Mouse (Mus musculus): ENCODE results near the gene Prkcq. TPM values are rescaled to one million over a fixed set of nuclear protein-coding genes. Genes with fewer than 3 reads are reported as not detected.

The Prkcq gene
- total and polyA plus RNA-seq, 2 experiments from 2014 or later = 4.8 to 5.2 TPM

GRCm38 (mm10) chr2:11280247-11280646 lies 108.3 kb downstream of the Prkcq start:
- no peaks in the 10 kb centered on the region for H3K4me1 ChIP-seq (ENCODE audit: insufficient read depth)
- no peak for ATAC-seq

DNA sequence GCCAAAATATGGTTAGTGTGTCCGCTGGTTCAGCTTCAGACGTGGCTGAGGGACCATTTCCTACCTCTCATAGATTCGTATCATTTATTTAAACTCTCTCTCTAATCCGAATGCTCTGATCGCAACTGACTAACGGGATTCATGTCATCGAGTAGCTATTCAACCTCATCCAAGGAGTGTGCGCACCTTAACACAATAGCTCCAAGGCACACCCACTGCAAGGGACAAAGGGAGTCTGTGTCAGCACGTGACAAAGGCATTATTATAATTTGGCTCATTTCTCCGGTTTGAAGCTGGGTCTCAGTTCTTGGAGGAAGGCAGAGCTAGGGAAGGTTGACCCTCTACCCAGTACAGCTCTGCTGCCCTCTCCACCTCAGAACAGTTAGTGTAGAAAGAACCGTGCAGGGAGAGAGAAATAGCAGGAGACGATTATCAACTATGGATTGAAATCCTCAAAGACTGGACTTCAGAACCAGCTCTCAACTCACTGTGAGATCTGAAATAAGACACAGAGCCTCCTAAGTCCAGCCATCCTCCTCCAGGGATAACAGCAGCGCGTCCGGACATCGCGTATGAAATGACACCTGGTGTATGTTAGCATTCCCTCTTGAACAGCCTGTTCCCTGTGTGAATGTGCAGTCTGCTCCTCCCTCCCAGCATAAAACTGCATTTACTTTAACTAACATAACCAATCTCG lies 116.1 kb downstream of the Prkcq start:
- Histone ChIP-seq H3K27ac (ENCODE audit: low read depth, low read length) (no peak overlapping the region), H3K4me2 (ENCODE audit: low read depth) (peak overlapping the region; percentile 33), H3K4me3 (ENCODE audit: low read depth, low read length) (no peak overlapping the region), H3K4me1 (ENCODE audit: insufficient read depth) (no peaks in the 10 kb centered on the region), H3K36me3 (ENCODE audit: insufficient read depth) (no peaks in the 10 kb centered on the region), H3K9ac (no peak overlapping the region), H3K9me3 (ENCODE audit: low read length) (no peaks in the 10 kb centered on the region), H3K27me3 (ENCODE audit: insufficient read depth, low read length) (no peaks in the 10 kb centered on the region)
- DNase-seq (peak; percentile 20), ATAC-seq (peak; percentile 59)
- TF ChIP-seq CTCF (IDR thresholded peaks at IDR 0.05; ENCODE audit: low read depth) = no peak
- WGBS = 57% methylated on average over 18 of the region's 18 CpGs

More at GRCm38 (mm10) chr2:11280247-11280646, 108.3 kb downstream of the Prkcq start:
- 82% methylated on average over 2 of the region's 2 CpGs for WGBS
- no peak overlapping the region for H3K4me2 ChIP-seq (ENCODE audit: low read depth)
- no peak for TF ChIP-seq CTCF (IDR thresholded peaks at IDR 0.05; ENCODE audit: low read depth)
- no peaks in the 10 kb centered on the region for H3K9me3 ChIP-seq (ENCODE audit: low read length)
- H3K9ac ChIP-seq = no peak overlapping the region
- DNase-seq = no peak
- no peaks in the 10 kb centered on the region for H3K36me3 ChIP-seq (ENCODE audit: insufficient read depth)
- no peak overlapping the region for H3K27ac ChIP-seq (ENCODE audit: low read depth, low read length)
- no peaks in the 10 kb centered on the region for H3K27me3 ChIP-seq (ENCODE audit: insufficient read depth, low read length)
- no peak overlapping the region for H3K4me3 ChIP-seq (ENCODE audit: low read depth, low read length)

DNA sequence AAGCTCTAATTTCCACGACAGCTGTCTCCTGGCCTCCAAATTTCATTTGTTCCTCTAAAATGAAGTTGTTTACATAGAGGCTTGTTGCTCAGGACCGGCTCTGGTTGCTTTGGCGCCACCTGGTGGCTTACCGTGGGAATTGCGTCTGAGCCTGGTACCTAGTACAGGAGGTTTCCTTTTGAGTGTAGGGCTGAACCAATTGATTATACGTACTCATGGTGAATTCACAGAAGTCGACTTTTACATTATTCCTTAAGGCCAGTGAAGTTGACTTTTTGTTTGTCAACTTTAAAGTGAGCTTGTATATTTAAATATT lies 116.6 kb downstream of the Prkcq start:
- Histone ChIP-seq H3K36me3 (ENCODE audit: insufficient read depth) (no peaks in the 10 kb centered on the region), H3K4me3 (ENCODE audit: low read depth, low read length) (no peak overlapping the region), H3K27ac (ENCODE audit: low read depth, low read length) (no peak overlapping the region), H3K9me3 (ENCODE audit: low read length) (no peaks in the 10 kb centered on the region), H3K27me3 (ENCODE audit: insufficient read depth, low read length) (no peaks in the 10 kb centered on the region), H3K4me2 (ENCODE audit: low read depth) (peak overlapping the region; percentile 33), H3K9ac (no peak overlapping the region), H3K4me1 (ENCODE audit: insufficient read depth) (no peaks in the 10 kb centered on the region)
- TF ChIP-seq CTCF (IDR thresholded peaks at IDR 0.05; ENCODE audit: low read depth) = peak; percentile 97
- ATAC-seq (peak; percentile 92), DNase-seq (peak; percentile 92)
- WGBS = 5% methylated on average over 7 of the region's 7 CpGs

DNA sequence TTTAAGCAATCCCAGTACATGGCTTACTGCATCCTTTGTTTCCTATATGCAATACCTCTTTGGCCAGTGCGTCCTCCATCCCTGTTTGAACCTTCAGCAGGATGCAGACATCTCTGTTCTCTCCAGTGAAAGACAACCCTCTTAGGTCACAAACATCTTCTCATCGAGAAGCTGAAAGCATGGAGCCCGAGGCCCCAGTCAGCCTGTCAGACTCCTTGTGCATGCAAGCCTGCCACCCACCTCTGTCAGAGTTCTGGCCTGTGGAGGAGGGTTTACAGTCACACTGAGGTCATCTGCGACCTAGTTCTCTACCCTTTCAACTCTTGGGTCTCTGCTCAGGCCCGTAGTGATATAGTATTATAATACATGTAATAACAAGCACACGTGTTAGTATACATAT lies 119.0 kb downstream of the Prkcq start:
- no peak for ATAC-seq
- no peak for TF ChIP-seq CTCF (IDR thresholded peaks at IDR 0.05; ENCODE audit: low read depth)

GRCm38 (mm10) chr2:11291570-11292405 lies 119.9 kb downstream of the Prkcq start:
- no peak overlapping the region for H3K4me2 ChIP-seq (ENCODE audit: low read depth)
- no peaks in the 10 kb centered on the region for H3K9me3 ChIP-seq (ENCODE audit: low read length)
- WGBS = 40% methylated on average over 9 of the region's 9 CpGs
- ATAC-seq = no peak
- H3K4me3 ChIP-seq (ENCODE audit: low read depth, low read length) = no peak overlapping the region
- no peak overlapping the region for H3K9ac ChIP-seq
- no peaks in the 10 kb centered on the region for H3K27me3 ChIP-seq (ENCODE audit: insufficient read depth, low read length)
- no peaks in the 10 kb centered on the region for H3K36me3 ChIP-seq (ENCODE audit: insufficient read depth)
- no peaks in the 10 kb centered on the region for H3K4me1 ChIP-seq (ENCODE audit: insufficient read depth)
- TF ChIP-seq CTCF (IDR thresholded peaks at IDR 0.05; ENCODE audit: low read depth) = no peak
- DNase-seq = no peak
- no peak overlapping the region for H3K27ac ChIP-seq (ENCODE audit: low read depth, low read length)

More for the DNA sequence above, 119.0 kb downstream of the Prkcq start:
- Histone ChIP-seq H3K4me2 (ENCODE audit: low read depth) (no peak overlapping the region), H3K36me3 (ENCODE audit: insufficient read depth) (no peaks in the 10 kb centered on the region), H3K9me3 (ENCODE audit: low read length) (no peaks in the 10 kb centered on the region), H3K27ac (ENCODE audit: low read depth, low read length) (no peak overlapping the region), H3K4me3 (ENCODE audit: low read depth, low read length) (no peak overlapping the region), H3K4me1 (ENCODE audit: insufficient read depth) (no peaks in the 10 kb centered on the region), H3K27me3 (ENCODE audit: insufficient read depth, low read length) (no peaks in the 10 kb centered on the region), H3K9ac (no peak overlapping the region)
- WGBS = 90% methylated on average over 6 of the region's 6 CpGs
- DNase-seq = no peak

- no peaks in the 10 kb centered on the region for H3K4me1 ChIP-seq (ENCODE audit: insufficient read depth)
- ATAC-seq (no peak), DNase-seq (no peak)
- TF ChIP-seq CTCF (IDR thresholded peaks at IDR 0.05; ENCODE audit: low read depth) = no peak
- 84% methylated on average over 13 of the region's 13 CpGs for WGBS
- H3K36me3 ChIP-seq (ENCODE audit: insufficient read depth) = no peaks in the 10 kb centered on the region
- H3K9ac ChIP-seq = no peak overlapping the region
- no peak overlapping the region for H3K27ac ChIP-seq (ENCODE audit: low read depth, low read length)
- no peak overlapping the region for H3K4me3 ChIP-seq (ENCODE audit: low read depth, low read length)
- no peaks in the 10 kb centered on the region for H3K27me3 ChIP-seq (ENCODE audit: insufficient read depth, low read length)
- H3K9me3 ChIP-seq (ENCODE audit: low read length) = no peaks in the 10 kb centered on the region
- no peak overlapping the region for H3K4me2 ChIP-seq (ENCODE audit: low read depth)
Measured at GRCm38 (mm10) chr2:11293144-11293543, 121.2 kb downstream of the Prkcq start.

DNA sequence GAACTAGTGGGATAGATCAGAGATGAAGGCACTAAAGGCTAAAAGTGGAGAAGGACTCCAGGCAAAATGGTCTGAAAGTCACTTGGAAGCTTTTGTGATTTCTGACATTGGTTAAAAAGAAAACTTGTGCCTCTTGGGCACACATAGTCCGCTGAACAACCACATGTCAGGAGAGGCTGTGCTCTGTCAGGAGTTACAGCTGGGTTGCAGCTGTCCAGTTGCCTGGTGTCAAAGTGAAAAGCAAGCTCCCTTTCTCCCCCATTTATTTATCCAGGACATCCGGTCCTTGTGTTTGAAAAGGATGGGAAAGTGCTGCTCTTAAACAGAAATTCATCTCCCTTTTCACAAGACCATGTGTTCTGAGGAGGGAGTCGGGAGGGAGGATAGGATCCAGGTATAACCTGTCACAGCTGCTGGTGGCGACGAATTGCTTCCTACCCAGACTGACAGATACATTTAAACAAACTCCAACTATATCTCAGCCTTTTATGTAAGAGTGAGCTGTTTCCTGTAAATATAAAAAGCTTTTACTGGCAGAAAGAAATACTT lies 122.8 kb downstream of the Prkcq start:
- no peak overlapping the region for H3K4me2 ChIP-seq (ENCODE audit: low read depth)
- DNase-seq (no peak), ATAC-seq (no peak)
- no peak for TF ChIP-seq CTCF (IDR thresholded peaks at IDR 0.05; ENCODE audit: low read depth)
- H3K27ac ChIP-seq (ENCODE audit: low read depth, low read length) = no peak overlapping the region
- H3K36me3 ChIP-seq (ENCODE audit: insufficient read depth) = no peaks in the 10 kb centered on the region
- WGBS = 87% methylated on average over 5 of the region's 5 CpGs
- H3K9ac ChIP-seq = no peak overlapping the region
- H3K4me3 ChIP-seq (ENCODE audit: low read depth, low read length) = no peak overlapping the region
- no peaks in the 10 kb centered on the region for H3K9me3 ChIP-seq (ENCODE audit: low read length)
- no peaks in the 10 kb centered on the region for H3K4me1 ChIP-seq (ENCODE audit: insufficient read depth)
- no peaks in the 10 kb centered on the region for H3K27me3 ChIP-seq (ENCODE audit: insufficient read depth, low read length)

Measured in forebrain, postnatal 0 days (tissue).